Mouse (Mus musculus): Measurements from ENCODE around the gene Ola1. TPM values are rescaled to one million over a fixed set of nuclear protein-coding genes. Genes with fewer than 3 reads are reported as not detected.
A peak's percentile ranks its signal among the peaks of the same experiment; 100 is the strongest.

The Ola1 gene
- polyA plus RNA-seq, 1 experiment from 2014 or later: 36.5 TPM

GRCm38 (mm10) chr2:73069223-73069825, 149.4 kb downstream of the Ola1 start:
- DNase-seq (no peak), ATAC-seq (no peak)
- no peaks in the 10 kb centered on the region for H3K9me3 ChIP-seq (ENCODE audit: low read length)
- no peaks in the 10 kb centered on the region for H3K36me3 ChIP-seq (replicated peaks; ENCODE audit: insufficient read depth, low read length)
- TF ChIP-seq EP300 (IDR thresholded peaks at IDR 0.05; ENCODE audit: low read depth): no peak
- no peak for TF ChIP-seq CTCF (IDR thresholded peaks at IDR 0.05; ENCODE audit: low read depth)
- 60% methylated on average over 7 of the region's 7 CpGs for WGBS (ENCODE audit: insufficient replicate concordance)
- H3K27ac ChIP-seq (ENCODE audit: low read depth): no peak overlapping the region
- no peak overlapping the region for H3K4me3 ChIP-seq (ENCODE audit: low read depth, low read length)
- H3K4me1 ChIP-seq (ENCODE audit: insufficient read depth): peaks cover 8% of the 10 kb centered on the region; the same call in 1 of the 2 replicates
- H3K4me2 ChIP-seq (ENCODE audit: low read depth, low read length): no peak overlapping the region
- no peaks in the 10 kb centered on the region for H3K27me3 ChIP-seq (ENCODE audit: insufficient read depth, low read length)
- H3K9ac ChIP-seq (replicated peaks): no peak overlapping the region

GRCm38 (mm10) chr2:73066307-73067167, 152.2 kb downstream of the Ola1 start:
- no peaks in the 10 kb centered on the region for H3K36me3 ChIP-seq (replicated peaks; ENCODE audit: insufficient read depth, low read length)
- H3K4me3 ChIP-seq (ENCODE audit: low read depth, low read length): no peak overlapping the region
- peak; percentile 34 for DNase-seq
- H3K4me2 ChIP-seq (ENCODE audit: low read depth, low read length): peak overlapping the region; percentile 47; the same call in 1 of the 2 replicates
- H3K9ac ChIP-seq (replicated peaks): no peak overlapping the region
- peak; percentile 35 for ATAC-seq
- TF ChIP-seq EP300 (IDR thresholded peaks at IDR 0.05; ENCODE audit: low read depth): peak; percentile 7; the same call in 1 of the 2 replicates
- TF ChIP-seq CTCF (IDR thresholded peaks at IDR 0.05; ENCODE audit: low read depth): peak; percentile 39
- H3K4me1 ChIP-seq (ENCODE audit: insufficient read depth): peaks cover 8% of the 10 kb centered on the region; the same call in 1 of the 2 replicates
- no peaks in the 10 kb centered on the region for H3K27me3 ChIP-seq (ENCODE audit: insufficient read depth, low read length)
- 23% methylated on average over 20 of the region's 20 CpGs for WGBS (ENCODE audit: insufficient replicate concordance)
- H3K27ac ChIP-seq (ENCODE audit: low read depth): no peak overlapping the region
- no peaks in the 10 kb centered on the region for H3K9me3 ChIP-seq (ENCODE audit: low read length)

DNA sequence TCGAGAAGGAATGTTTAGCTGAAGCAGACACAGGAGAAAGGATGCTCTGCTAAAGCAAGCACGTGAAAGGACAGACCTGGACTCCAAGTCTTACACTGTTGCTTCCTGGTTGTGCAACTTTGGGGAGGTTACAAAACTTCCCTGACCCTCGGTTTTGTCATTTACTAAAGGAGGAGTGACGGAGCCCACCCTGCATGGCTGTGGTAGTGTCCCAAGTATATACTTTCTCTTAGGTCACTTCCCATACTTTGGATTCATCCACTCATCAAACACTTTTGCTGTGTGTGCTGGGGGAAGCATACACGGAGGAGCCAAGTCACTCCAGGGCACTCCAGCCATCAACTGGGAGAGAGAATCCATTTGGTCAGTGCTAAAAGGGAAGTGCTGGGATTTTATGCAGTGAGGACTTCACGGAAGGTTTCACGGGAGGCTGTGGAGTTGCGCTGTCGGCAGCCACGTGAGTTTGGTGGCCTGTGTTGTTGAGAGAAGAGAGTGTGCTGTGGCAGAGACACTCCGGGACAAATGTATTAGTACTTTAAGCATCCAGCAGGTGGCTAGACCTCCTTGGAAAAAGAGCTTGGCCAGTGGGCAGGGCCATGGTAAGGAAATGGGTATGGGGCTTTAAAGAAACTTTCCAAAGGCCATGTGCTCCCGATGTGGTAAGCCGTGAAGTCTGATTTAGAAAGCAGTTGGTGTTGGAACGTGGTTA, 154.7 kb downstream of the Ola1 start:
- no peak overlapping the region for H3K9ac ChIP-seq (replicated peaks)
- H3K4me2 ChIP-seq (ENCODE audit: low read depth, low read length): no peak overlapping the region
- DNase-seq (no peak), ATAC-seq (no peak)
- no peak overlapping the region for H3K4me3 ChIP-seq (ENCODE audit: low read depth, low read length)
- peaks cover 12% of the 10 kb centered on the region for H3K4me1 ChIP-seq (ENCODE audit: insufficient read depth)
- TF ChIP-seq CTCF (IDR thresholded peaks at IDR 0.05; ENCODE audit: low read depth): peak; percentile 43; the same call in 1 of the 2 replicates
- TF ChIP-seq EP300 (IDR thresholded peaks at IDR 0.05; ENCODE audit: low read depth): no peak
- no peak overlapping the region for H3K27ac ChIP-seq (ENCODE audit: low read depth)
- 59% methylated on average over 14 of the region's 14 CpGs for WGBS (ENCODE audit: insufficient replicate concordance)
- H3K9me3 ChIP-seq (ENCODE audit: low read length): no peaks in the 10 kb centered on the region
- H3K36me3 ChIP-seq (replicated peaks; ENCODE audit: insufficient read depth, low read length): no peaks in the 10 kb centered on the region
- H3K27me3 ChIP-seq (ENCODE audit: insufficient read depth, low read length): no peaks in the 10 kb centered on the region

GRCm38 (mm10) chr2:73060259-73060585, 158.5 kb downstream of the Ola1 start:
- no peak for DNase-seq
- Histone ChIP-seq H3K4me3 (ENCODE audit: low read depth, low read length) (no peak overlapping the region), H3K27ac (ENCODE audit: low read depth) (no peak overlapping the region), H3K4me1 (ENCODE audit: insufficient read depth) (peaks cover 28% of the 10 kb centered on the region), H3K9ac (replicated peaks) (no peak overlapping the region), H3K36me3 (replicated peaks; ENCODE audit: insufficient read depth, low read length) (no peaks in the 10 kb centered on the region), H3K9me3 (ENCODE audit: low read length) (no peaks in the 10 kb centered on the region), H3K27me3 (ENCODE audit: insufficient read depth, low read length) (no peaks in the 10 kb centered on the region), H3K4me2 (ENCODE audit: low read depth, low read length) (no peak overlapping the region)
- ATAC-seq: no peak
- WGBS (ENCODE audit: insufficient replicate concordance): 72% methylated on average over 6 of the region's 6 CpGs
- no peak for TF ChIP-seq EP300 (IDR thresholded peaks at IDR 0.05; ENCODE audit: low read depth)
- TF ChIP-seq CTCF (IDR thresholded peaks at IDR 0.05; ENCODE audit: low read depth): no peak

DNA sequence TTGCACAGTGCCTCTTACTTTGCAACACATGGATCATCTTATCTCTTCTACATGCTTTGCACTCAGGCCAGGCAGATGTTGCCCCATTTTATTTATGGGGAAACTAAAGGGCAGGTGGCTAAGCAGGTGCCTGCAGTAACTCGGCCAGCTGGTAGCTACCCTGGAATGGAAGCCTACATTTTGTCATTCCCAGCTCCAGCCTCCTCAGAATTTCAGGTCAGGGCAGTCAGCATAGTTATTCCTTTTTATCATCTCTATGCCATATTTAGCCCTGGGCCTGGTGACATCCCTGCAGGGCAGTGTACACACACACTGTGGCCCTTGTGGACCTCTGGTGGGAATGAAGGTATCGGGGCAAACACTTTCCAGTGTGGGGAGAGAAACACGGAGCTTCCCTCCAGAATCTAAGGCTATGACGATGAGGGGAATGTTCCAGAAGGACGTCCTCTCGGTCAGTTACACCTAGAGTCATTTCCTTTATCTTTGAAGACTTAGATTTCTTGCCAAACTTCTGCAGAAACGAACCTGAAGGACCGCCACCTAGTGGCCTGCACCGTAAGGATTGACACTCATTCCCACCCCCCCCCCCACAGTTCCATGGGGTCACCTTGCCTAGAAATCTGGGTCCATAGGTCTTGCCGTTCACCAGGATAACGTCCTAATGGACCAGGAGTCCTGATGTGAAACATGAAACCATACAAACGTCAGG, 159.0 kb downstream of the Ola1 start:
- no peaks in the 10 kb centered on the region for H3K9me3 ChIP-seq (ENCODE audit: low read length)
- H3K36me3 ChIP-seq (replicated peaks; ENCODE audit: insufficient read depth, low read length): no peaks in the 10 kb centered on the region
- H3K27ac ChIP-seq (ENCODE audit: low read depth): no peak overlapping the region
- peak; percentile 63 for DNase-seq
- no peak for TF ChIP-seq EP300 (IDR thresholded peaks at IDR 0.05; ENCODE audit: low read depth)
- peak; percentile 64 for TF ChIP-seq CTCF (IDR thresholded peaks at IDR 0.05; ENCODE audit: low read depth)
- no peak overlapping the region for H3K9ac ChIP-seq (replicated peaks)
- peaks cover 29% of the 10 kb centered on the region for H3K4me1 ChIP-seq (ENCODE audit: insufficient read depth)
- no peak overlapping the region for H3K4me2 ChIP-seq (ENCODE audit: low read depth, low read length)
- 23% methylated on average over 12 of the region's 12 CpGs for WGBS (ENCODE audit: insufficient replicate concordance)
- no peaks in the 10 kb centered on the region for H3K27me3 ChIP-seq (ENCODE audit: insufficient read depth, low read length)
- H3K4me3 ChIP-seq (ENCODE audit: low read depth, low read length): no peak overlapping the region
- ATAC-seq: peak; percentile 30; the same call in 1 of the 2 replicates

All from liver, postnatal 0 days (tissue).